Mouse (Mus musculus): ENCODE data around the gene Cx3cr1.

GRCm38 (mm10) chr9:120021164-120021563 is 48.5 kb downstream of the Cx3cr1 start:
- TF ChIP-seq CTCF (IDR thresholded peaks at IDR 0.05; ENCODE audit: low read depth) = no peak
- no peak for TF ChIP-seq EP300 (optimal IDR thresholded peaks at IDR 0.05)
